Mouse (Mus musculus) Patski (cell line): ENCODE data around the gene Frs3. TPM values are rescaled to one million over a fixed set of nuclear protein-coding genes. Genes with fewer than 3 reads are reported as not detected.

Source experiments
- ATAC-seq: fragments of 100-300 bp; one replicate; pipeline ENCODE4 v1.8.0; 2021
- CTCF ChIA-PET: fragments of 350-600 bp; sonication (Branson Sonifier 250); formaldehyde crosslinking; loops from one replicate; lab custom pipeline; 2022; ENCODE audit warnings: inconsistent platforms; lab: Charles Lee
- POLR2A ChIA-PET: fragments of 350-600 bp; sonication (Branson Sonifier 250); formaldehyde crosslinking; loops from one replicate; lab custom pipeline; 2022; ENCODE audit warnings: antibody characterized with exemption, inconsistent platforms; lab: Charles Lee
- DNase-seq: peaks from one replicate; pipeline ENCODE4 v3.0.0-alpha.2; 2011; ENCODE audit warnings: low read depth, low spot score
- H3K27me3 ChIP-seq: fragments of 371-371 bp; one replicate; pipeline ENCODE4 v1.5.1; 2021
- CTCF ChIP-seq: fragments of 100-300 bp; IDR thresholded peaks from one replicate; pipeline ENCODE4 v1.5.1; 2021
- in situ Hi-C: fragments of 300-500 bp; cut with MboI; formaldehyde crosslinking; loops from 3 replicates; pipeline ENCODE4 v1.11.1; 2018; ENCODE audit warnings: low pct_unique_long_range_greater_than_20kb, mixed read lengths
- polyA plus RNA-seq: library from polyadenylated mRNA; unstranded; gene quantifications from one replicate; pipeline ENCODE4 v1.2.3, GENCODE M21; 2021

Frs3 gene
- polyA plus RNA-seq, 1 experiment from 2014 or later = 8.2 TPM

DNA sequence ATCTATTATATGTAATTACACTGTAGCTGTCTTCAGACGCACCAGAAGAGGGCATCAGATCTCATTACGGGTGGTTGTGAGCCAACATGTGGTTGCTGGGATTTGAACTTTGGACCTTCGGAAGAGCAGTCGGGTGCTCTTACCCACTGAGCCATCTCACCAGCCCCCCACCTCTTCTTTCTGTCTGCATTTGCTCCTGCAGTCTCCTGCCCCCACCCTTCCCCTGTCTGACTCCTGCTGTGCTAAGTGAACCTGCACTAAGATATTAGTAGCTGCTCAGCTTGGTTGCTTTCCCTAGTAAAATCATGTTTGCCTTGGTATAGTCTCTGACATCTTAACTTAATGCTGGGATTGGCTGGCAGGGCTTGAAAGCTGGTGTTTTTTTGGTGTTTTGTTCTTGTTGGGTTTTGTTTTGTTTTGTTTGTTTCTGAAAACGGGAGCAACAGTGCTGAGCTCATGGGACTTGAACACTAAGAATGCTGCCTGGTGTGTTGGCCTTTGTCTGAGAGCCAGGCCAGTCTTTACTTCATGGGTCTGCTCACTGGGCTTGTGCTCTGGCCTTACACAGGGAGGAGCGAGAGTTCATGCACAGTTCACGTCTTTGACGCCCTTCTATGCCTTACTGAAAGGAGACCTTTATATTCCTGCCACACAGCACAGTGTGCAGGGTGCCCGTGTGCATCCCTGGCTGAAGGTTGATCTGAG lies 25.7 kb upstream of the Frs3 start:
- no peak for DNase-seq
- TF ChIP-seq CTCF = no peak
- in situ Hi-C loops = no loop called here
- ChIA-PET CTCF (interaction anchor here (0.8 to 3.2 kb wide), 4 partner anchors 10 to 19 kb away, joined by 3 to 15 read pairs (median 8); no protein-coding TSS in a partner anchor), POLR2A (no interaction called here)
- ATAC-seq = peak; percentile 29
- H3K27me3 ChIP-seq = no peaks in the 10 kb centered on the region

DNA sequence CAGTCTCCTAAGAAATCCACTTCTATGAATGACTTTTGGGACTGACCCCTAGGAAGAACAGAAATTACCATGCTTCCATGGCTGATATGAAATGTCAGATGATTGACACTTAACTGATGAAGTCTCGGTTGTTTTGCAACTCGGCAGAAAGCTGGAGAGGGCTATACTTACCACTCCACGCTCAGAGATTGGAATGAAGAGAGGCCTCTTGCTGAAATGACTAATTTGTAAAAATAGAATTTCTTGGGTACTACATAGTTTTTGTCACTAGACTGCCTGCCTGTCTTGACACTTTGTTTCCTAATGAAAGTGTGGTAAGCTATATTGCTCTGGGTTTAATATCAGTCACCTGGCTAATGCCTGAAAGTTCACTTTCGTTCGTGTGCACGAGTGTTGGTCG lies 24.4 kb upstream of the Frs3 start:
- CTCF ChIA-PET = interaction anchor here (1.0 to 3.0 kb wide), 3 partner anchors 11 to 96 kb away, joined by 3 to 10 read pairs (median 3); no protein-coding TSS in a partner anchor
- in situ Hi-C loops = no loop called here
- TF ChIP-seq CTCF = no peak
- POLR2A ChIA-PET = no interaction called here
- H3K27me3 ChIP-seq = no peaks in the 10 kb centered on the region
- ATAC-seq (no peak), DNase-seq (no peak)

DNA sequence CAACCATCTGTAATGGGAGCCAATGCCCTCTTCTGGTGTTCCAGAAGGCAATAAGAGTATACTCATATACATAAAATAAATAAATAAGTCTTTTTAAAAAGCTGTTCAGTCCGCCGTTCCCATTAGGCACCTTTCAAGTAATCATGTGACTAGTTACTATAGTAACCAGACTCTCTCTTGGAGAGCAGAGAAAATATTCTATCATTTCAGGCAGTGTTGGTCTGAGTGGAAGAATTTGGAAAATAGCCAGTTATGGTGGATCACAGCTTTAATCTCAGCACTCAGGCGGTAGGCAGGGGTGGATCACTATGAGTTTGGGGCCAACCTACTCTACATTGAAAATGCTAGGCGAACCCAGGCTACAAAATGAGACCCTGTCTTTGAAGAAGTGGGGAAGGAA lies 19.7 kb upstream of the Frs3 start:
- CTCF ChIA-PET = no interaction called here
- POLR2A ChIA-PET = interaction anchor here (1.0 kb wide), 1 partner anchor 14 kb away, joined by 3 read pairs; no protein-coding TSS in a partner anchor
- no peaks in the 10 kb centered on the region for H3K27me3 ChIP-seq
- in situ Hi-C loops = no loop called here
- TF ChIP-seq CTCF = no peak
- DNase-seq = no peak
- no peak for ATAC-seq

DNA sequence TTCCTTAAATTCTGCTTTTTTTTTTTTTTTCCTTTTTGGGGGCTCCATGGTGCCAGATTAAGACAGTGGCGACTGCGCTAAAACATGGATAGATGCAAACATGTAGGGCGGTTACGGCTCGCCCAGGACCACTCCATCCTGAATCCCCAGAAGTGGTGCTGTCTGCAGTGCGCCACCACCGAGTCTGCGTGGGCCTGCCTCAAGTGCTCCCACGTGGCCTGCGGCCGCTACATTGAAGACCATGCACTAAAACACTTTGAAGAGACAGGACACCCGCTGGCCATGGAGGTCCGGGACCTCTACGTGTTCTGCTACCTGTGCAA lies 16.9 kb upstream of the Frs3 start:
- ChIA-PET CTCF (interaction anchor here (0.7 to 2.1 kb wide), 5 partner anchors 9 to 37 kb away, joined by 3 to 22 read pairs (median 4); no protein-coding TSS in a partner anchor), POLR2A (no interaction called here)
- no peaks in the 10 kb centered on the region for H3K27me3 ChIP-seq
- no peak for TF ChIP-seq CTCF
- ATAC-seq (no peak), DNase-seq (no peak)
- in situ Hi-C loops = no loop called here

DNA sequence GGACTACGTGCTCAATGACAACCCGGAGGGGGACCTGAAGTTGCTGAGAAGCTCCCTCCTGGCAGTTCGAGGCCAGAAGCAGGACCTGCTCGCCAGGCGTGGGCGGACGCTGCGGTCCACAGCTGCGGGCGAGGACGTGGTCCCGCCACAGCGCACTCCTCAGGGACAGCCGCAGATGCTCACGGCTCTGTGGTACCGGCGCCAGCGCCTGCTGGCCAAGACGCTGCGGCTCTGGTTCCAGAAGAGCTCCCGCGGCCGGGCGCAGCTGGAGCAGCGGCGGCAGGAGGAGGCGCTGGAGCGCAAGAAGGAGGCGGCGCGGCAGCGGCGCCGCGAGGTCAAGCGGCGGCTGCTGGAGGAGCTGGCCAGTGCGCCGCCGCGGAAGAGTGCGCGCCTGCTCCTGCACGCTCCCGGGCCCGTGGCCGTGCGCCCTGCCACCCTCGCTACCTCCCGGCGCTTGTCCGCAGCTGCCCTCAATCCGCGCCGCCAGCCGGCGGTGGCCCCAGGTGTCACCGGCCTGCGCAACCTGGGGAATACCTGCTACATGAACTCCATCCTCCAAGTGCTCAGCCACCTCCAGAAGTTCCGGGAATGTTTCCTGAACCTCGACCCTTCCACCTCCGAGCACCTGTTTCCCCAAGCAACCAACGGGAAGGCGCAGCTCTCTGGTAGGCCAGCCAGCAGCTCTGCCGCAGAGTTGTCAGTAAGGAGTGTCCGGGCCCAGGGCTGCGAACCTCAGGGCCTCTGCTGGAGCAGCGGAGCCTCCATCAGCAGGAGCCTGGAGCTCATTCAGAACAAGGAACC lies 16.3 kb upstream of the Frs3 start:
- ChIA-PET POLR2A (interaction anchor here (1.0 to 1.4 kb wide), 2 partner anchors 26 to 29 kb away, joined by 3 read pairs; no protein-coding TSS in a partner anchor), CTCF (interaction anchor here (0.7 to 2.1 kb wide), 5 partner anchors 10 to 38 kb away, joined by 3 to 22 read pairs (median 4); no protein-coding TSS in a partner anchor)
- no peaks in the 10 kb centered on the region for H3K27me3 ChIP-seq
- ATAC-seq (peak; percentile 87), DNase-seq (no peak)
- peak; percentile 85 for TF ChIP-seq CTCF
- in situ Hi-C loops = no loop called here

DNA sequence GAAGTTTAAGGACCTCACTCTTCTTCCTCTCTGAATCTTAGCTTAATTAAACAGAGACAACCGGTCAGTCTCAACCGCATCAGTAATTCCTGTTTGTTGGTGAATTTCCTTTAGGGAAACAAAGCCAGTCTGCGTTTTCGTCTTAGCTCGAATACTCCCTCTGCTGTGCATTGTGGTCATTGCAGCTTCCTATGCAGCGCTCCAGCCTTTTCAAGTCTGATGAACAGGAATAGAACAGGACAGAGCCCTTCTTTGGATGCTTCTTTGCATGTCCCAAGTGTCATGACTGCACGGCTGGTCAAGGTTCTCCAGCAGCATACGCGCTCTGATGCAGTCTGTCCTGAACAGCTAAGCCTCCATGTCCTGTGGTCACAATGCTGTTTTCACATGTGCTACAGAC lies 12.2 kb upstream of the Frs3 start:
- in situ Hi-C loops = no loop called here
- no peaks in the 10 kb centered on the region for H3K27me3 ChIP-seq
- CTCF ChIA-PET = interaction anchor here (0.7 to 3.9 kb wide), 14 partner anchors 9 to 165 kb away, joined by 3 to 55 read pairs (median 8); partner anchors contain the start of gene Prickle4
- POLR2A ChIA-PET = interaction anchor here (0.7 to 1.0 kb wide), 2 partner anchors 9 to 29 kb away, joined by 3 to 4 read pairs; no protein-coding TSS in a partner anchor
- DNase-seq = no peak
- peak; percentile 95 for TF ChIP-seq CTCF
- ATAC-seq = no peak

DNA sequence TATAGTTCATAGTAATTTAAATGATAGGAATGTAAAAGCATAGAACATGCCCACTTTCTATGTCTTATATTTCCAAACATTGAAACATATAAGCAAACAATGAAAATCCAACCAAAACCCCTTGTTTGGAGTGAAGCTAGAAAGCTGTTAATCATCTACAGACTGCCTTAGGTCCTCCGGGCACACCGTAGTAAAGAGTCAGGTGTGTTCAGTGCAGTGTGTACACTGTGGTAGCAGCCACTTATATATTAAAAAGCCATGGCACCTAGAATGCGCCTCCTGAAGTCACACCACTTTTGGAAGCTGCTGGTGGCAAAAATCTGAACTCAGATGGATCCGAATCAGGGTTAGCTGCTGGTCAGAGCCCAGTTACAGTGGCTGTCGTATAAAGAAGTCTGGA lies 10.6 kb upstream of the Frs3 start:
- in situ Hi-C loops = no loop called here
- no peaks in the 10 kb centered on the region for H3K27me3 ChIP-seq
- POLR2A ChIA-PET = no interaction called here
- ATAC-seq (no peak), DNase-seq (no peak)
- CTCF ChIA-PET = interaction anchor here (1.6 to 3.9 kb wide), 4 partner anchors 31 to 39 kb away, joined by 3 to 55 read pairs (median 14); no protein-coding TSS in a partner anchor
- no peak for TF ChIP-seq CTCF

- no peak for DNase-seq
- ATAC-seq = no peak
- no peaks in the 10 kb centered on the region for H3K27me3 ChIP-seq
- in situ Hi-C loops = no loop called here
- POLR2A ChIA-PET = no interaction called here
- CTCF ChIA-PET = interaction anchor here (1.2 to 3.9 kb wide), 5 partner anchors 31 to 54 kb away, joined by 3 to 55 read pairs (median 3); no protein-coding TSS in a partner anchor
- TF ChIP-seq CTCF = no peak
These were observed 10.1 kb upstream of the Frs3 start for GRCm38 (mm10) chr17:47678702-47679101.

- in situ Hi-C loops = no loop called here
- POLR2A ChIA-PET = interaction anchor here (1.0 kb wide), 1 partner anchor 35 kb away, joined by 3 read pairs; no protein-coding TSS in a partner anchor
- no peaks in the 10 kb centered on the region for H3K27me3 ChIP-seq
- CTCF ChIA-PET = interaction anchor here (0.9 to 2.1 kb wide), 3 partner anchors 20 to 69 kb away, joined by 3 to 5 read pairs (median 4); no protein-coding TSS in a partner anchor
- no peak for TF ChIP-seq CTCF
- DNase-seq (no peak), ATAC-seq (no peak)
These were observed 6.0 kb upstream of the Frs3 start for GRCm38 (mm10) chr17:47682836-47683235.
